8 mouse cellular contexts compared by ENCODE assay signal in the genomic region with DNA sequence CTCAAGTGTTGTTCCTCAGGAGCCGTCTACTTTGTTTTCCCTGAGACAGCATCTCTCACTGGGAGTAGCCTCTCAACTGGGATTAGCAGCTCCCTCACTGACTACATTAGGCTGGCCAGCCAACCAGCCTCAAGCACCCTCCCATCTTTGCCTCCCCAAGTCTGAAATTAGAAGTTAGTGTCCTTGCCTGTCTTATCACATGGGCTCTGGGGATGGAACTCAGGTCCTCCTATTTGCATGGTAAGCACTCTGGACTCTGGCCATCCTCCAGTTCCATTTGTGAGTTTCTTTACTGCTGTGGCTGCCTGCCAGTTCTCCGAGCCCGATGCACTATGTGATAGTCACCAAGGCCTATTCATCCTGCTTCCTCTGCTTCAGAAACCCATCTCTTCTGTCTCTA. TPM values are rescaled to one million over a fixed set of nuclear protein-coding genes. Genes with fewer than 3 reads are reported as not detected.
DNase-seq lines count a peak whose midpoint lies in the region; ATAC-seq and TF ChIP-seq lines count a peak whose summit lies in the region.

No protein-coding gene starts in this region.

- H3K9me3 ChIP-seq in heart, embryonic 11.5 days (replicated peaks; ENCODE audit: control insufficient read depth, low read length) = no peaks in the 10 kb centered on the region
- H3K9me3 ChIP-seq in hindbrain, embryonic 16.5 days (ENCODE audit: control insufficient read depth, low read length) = no peaks in the 10 kb centered on the region
- no peaks in the 10 kb centered on the region for H3K9me3 ChIP-seq in midbrain, postnatal 0 days (ENCODE audit: low read length)

- no peak overlapping the region for H3K4me2 ChIP-seq in heart, embryonic 11.5 days
- H3K4me2 ChIP-seq in hindbrain, embryonic 16.5 days (ENCODE audit: low read length) = no peak overlapping the region
- H3K4me2 ChIP-seq in midbrain, postnatal 0 days (ENCODE audit: low read depth, low read length, poor library complexity, severe bottlenecking) = no peak overlapping the region

- ATAC-seq in heart, embryonic 11.5 days (replicated peaks; ENCODE audit: insufficient number of reproducible peaks, low FRiP score, low TSS enrichment) = no peak; the same call in 1 of the 2 replicates
- peak; percentile 51 for ATAC-seq in hindbrain, embryonic 16.5 days
- no peak for ATAC-seq in midbrain, postnatal 0 days (ENCODE audit: low FRiP score)

- no peak overlapping the region for H3K27ac ChIP-seq in heart, adult 2 months
- no peak overlapping the region for H3K27ac ChIP-seq in heart, embryonic 11.5 days (ENCODE audit: low read depth, low read length)
- no peak overlapping the region for H3K27ac ChIP-seq in hindbrain, embryonic 16.5 days (ENCODE audit: low read depth, low read length)
- no peak overlapping the region for H3K27ac ChIP-seq in midbrain, postnatal 0 days (ENCODE audit: low read depth, low read length)
- no peak overlapping the region for H3K27ac ChIP-seq in thymus, adult 2 months (ENCODE audit: control insufficient read depth, insufficient read depth, low read length)

- no peaks in the 10 kb centered on the region for H3K79me2 ChIP-seq in heart, adult 2 months (replicated peaks; ENCODE audit: control insufficient read depth, insufficient read depth, low read length)

- DNase-seq in heart, adult 2 months = peak; percentile 44 to 71
- DNase-seq in spleen, postnatal 36 days (ENCODE audit: low spot score in 2 of 2) = peak; percentile 3 to 6
- no peak for DNase-seq in spleen, postnatal 4 days (ENCODE audit: low spot score in 2 of 2)
- DNase-seq in midbrain, postnatal 0 days (ENCODE audit: low spot score) = peak; percentile 79
- DNase-seq in thymus, adult 2 months = no peak
- no peak for DNase-seq in retina, embryonic 14.5 days (ENCODE audit: low spot score)

- peaks cover 11% of the 10 kb centered on the region for H3K4me1 ChIP-seq in heart, adult 2 months (ENCODE audit: control insufficient read depth, insufficient read depth, low read length)
- H3K4me1 ChIP-seq in heart, embryonic 11.5 days (ENCODE audit: control insufficient read depth, insufficient read depth, low read length) = peaks cover 17% of the 10 kb centered on the region
- H3K4me1 ChIP-seq in hindbrain, embryonic 16.5 days (ENCODE audit: control insufficient read depth, insufficient read depth, low read depth, low read length) = peaks cover 29% of the 10 kb centered on the region
- peaks cover 6% of the 10 kb centered on the region; the same call in 1 of the 2 replicates for H3K4me1 ChIP-seq in midbrain, postnatal 0 days (ENCODE audit: insufficient read depth, low read length)
- peaks cover 3% of the 10 kb centered on the region; the same call in 1 of the 2 replicates for H3K4me1 ChIP-seq in thymus, adult 2 months (replicated peaks; ENCODE audit: control insufficient read depth, insufficient read depth, low read length)

- TF ChIP-seq POLR2A in heart, adult 2 months (IDR thresholded peaks at IDR 0.05; ENCODE audit: insufficient read depth, low read depth, low read length) = no peak
- no peak for TF ChIP-seq POLR2A in thymus, adult 2 months (IDR thresholded peaks at IDR 0.05; ENCODE audit: control insufficient read depth, extremely low read depth, insufficient read depth, low read length, poor library complexity)

- no peak for TF ChIP-seq CTCF in heart, adult 2 months (IDR thresholded peaks at IDR 0.05)
- TF ChIP-seq CTCF in midbrain, postnatal 0 days (IDR thresholded peaks at IDR 0.05) = no peak
- no peak for TF ChIP-seq CTCF in thymus, adult 2 months (IDR thresholded peaks at IDR 0.05; ENCODE audit: borderline replicate concordance, control insufficient read depth, extremely low read depth, insufficient read depth, low read length, poor library complexity)

- intact Hi-C loops in heart, adult 2 months (cut with DNase I) = no loop called here

- TF ChIP-seq EP300 in heart, adult 2 months (IDR thresholded peaks at IDR 0.05; ENCODE audit: insufficient read depth, low read depth, low read length) = 0 out of 2 replicates have a peak, but pooled peaks have one; percentile 6

- no peak overlapping the region for H3K9ac ChIP-seq in heart, adult 2 months (ENCODE audit: low read depth, low read length)
- H3K9ac ChIP-seq in heart, embryonic 11.5 days (ENCODE audit: low read depth, low read length) = no peak overlapping the region
- no peak overlapping the region for H3K9ac ChIP-seq in hindbrain, embryonic 16.5 days (ENCODE audit: low read depth, low read length)
- no peak overlapping the region for H3K9ac ChIP-seq in midbrain, postnatal 0 days (replicated peaks; ENCODE audit: low read length, poor library complexity, severe bottlenecking)

- no peaks in the 10 kb centered on the region for H3K27me3 ChIP-seq in heart, adult 2 months (ENCODE audit: control insufficient read depth, insufficient read depth, low read length)
- peaks cover 3% of the 10 kb centered on the region; the same call in 1 of the 2 replicates for H3K27me3 ChIP-seq in heart, embryonic 11.5 days (ENCODE audit: control insufficient read depth, insufficient read depth, low read length)
- no peaks in the 10 kb centered on the region for H3K27me3 ChIP-seq in hindbrain, embryonic 16.5 days (replicated peaks; ENCODE audit: control insufficient read depth, insufficient read depth, low read length)
- H3K27me3 ChIP-seq in midbrain, postnatal 0 days (ENCODE audit: insufficient read depth, low read length) = no peaks in the 10 kb centered on the region
- H3K27me3 ChIP-seq in thymus, adult 2 months (ENCODE audit: control insufficient read depth, insufficient read depth, low read length) = no peaks in the 10 kb centered on the region

- no peak overlapping the region for H3K4me3 ChIP-seq in heart, adult 2 months
- H3K4me3 ChIP-seq in heart, embryonic 11.5 days (ENCODE audit: low read depth, low read length) = no peak overlapping the region
- no peak overlapping the region for H3K4me3 ChIP-seq in hindbrain, embryonic 16.5 days (ENCODE audit: low read length)
- H3K4me3 ChIP-seq in midbrain, postnatal 0 days (ENCODE audit: low read depth, low read length) = no peak overlapping the region
- H3K4me3 ChIP-seq in thymus, adult 2 months (ENCODE audit: control insufficient read depth, insufficient read depth, low read length) = no peak overlapping the region

- 15% methylated on average over 3 of the region's 3 CpGs for WGBS in heart, adult 2 months
- 35% methylated on average over 3 of the region's 3 CpGs for WGBS in heart, embryonic 11.5 days (ENCODE audit: insufficient replicate concordance)
- WGBS in hindbrain, embryonic 16.5 days = 40% methylated on average over 3 of the region's 3 CpGs
- WGBS in midbrain, postnatal 0 days = 61% methylated on average over 3 of the region's 3 CpGs
- WGBS in thymus, adult 2 months = 99% methylated on average over 3 of the region's 3 CpGs

- no peaks in the 10 kb centered on the region for H3K36me3 ChIP-seq in heart, adult 2 months (ENCODE audit: control insufficient read depth, insufficient read depth, low read length)
- no peaks in the 10 kb centered on the region for H3K36me3 ChIP-seq in heart, embryonic 11.5 days (ENCODE audit: control insufficient read depth, insufficient read depth, low read length)
- H3K36me3 ChIP-seq in hindbrain, embryonic 16.5 days (ENCODE audit: control insufficient read depth, insufficient read depth, low read length) = no peaks in the 10 kb centered on the region
- H3K36me3 ChIP-seq in midbrain, postnatal 0 days (ENCODE audit: insufficient read depth, low read length) = no peaks in the 10 kb centered on the region
- H3K36me3 ChIP-seq in thymus, adult 2 months (ENCODE audit: control insufficient read depth, insufficient read depth, low read length) = no peaks in the 10 kb centered on the region

RNA-seq across cellular contexts. Expression of a gene that starts 4.3 kb away (rescaled TPM):
- 1 to 10 TPM; 4.5 to 4.8 TPM for total RNA-seq in heart, adult 2 months (2021)
- 10.4 and 11.0 TPM in 2 replicates for polyA plus RNA-seq in heart, adult 2 months (2012; rRNA removed)
- polyA plus RNA-seq in heart, embryonic 11.5 days (2014; fragmentation: Nextera tagmentation; extraction: Ambion mirVana) = 2.8 and 3.9 TPM in 2 replicates
- polyA plus RNA-seq in hindbrain, embryonic 16.5 days (2015; fragmentation: Nextera tagmentation; extraction: Ambion mirVana) = 4.0 and 4.3 TPM in 2 replicates
- 8.4 and 12.1 TPM in 2 replicates for total RNA-seq in midbrain, postnatal 0 days (2014; rRNA removed)
- polyA plus RNA-seq in midbrain, postnatal 0 days (2015; fragmentation: Nextera tagmentation; extraction: Ambion mirVana) = 6.3 and 8.8 TPM in 2 replicates
- polyA plus RNA-seq in thymus, adult 2 months (2012; rRNA removed) = 35.0 and 39.1 TPM in 2 replicates

RNA-seq across cellular contexts. Expression of a gene that starts 4.8 kb away (rescaled TPM):
- 10 to 100 TPM; 15.4 to 15.8 TPM for total RNA-seq in heart, adult 2 months (2021)
- polyA plus RNA-seq in heart, adult 2 months (2012; rRNA removed) = 10.3 and 15.8 TPM in 2 replicates
- 10.2 and 13.6 TPM in 2 replicates for polyA plus RNA-seq in heart, embryonic 11.5 days (2014; fragmentation: Nextera tagmentation; extraction: Ambion mirVana)
- 28.0 and 29.9 TPM in 2 replicates for polyA plus RNA-seq in hindbrain, embryonic 16.5 days (2015; fragmentation: Nextera tagmentation; extraction: Ambion mirVana)
- total RNA-seq in midbrain, postnatal 0 days (2014; rRNA removed) = 29.7 and 32.8 TPM in 2 replicates
- polyA plus RNA-seq in midbrain, postnatal 0 days (2015; fragmentation: Nextera tagmentation; extraction: Ambion mirVana) = 21.4 and 22.6 TPM in 2 replicates
- 0.80 and 0.85 TPM in 2 replicates for polyA plus RNA-seq in thymus, adult 2 months (2012; rRNA removed)

Comparison
In these comparisons a context has a peak if more than half of its experiments do, and no peak if none do; other contexts are left out.
1. DNase-seq: peak in heart, adult 2 months (2 of 2), spleen, postnatal 36 days (2 of 2) and midbrain, postnatal 0 days (single experiment); none in spleen, postnatal 4 days (0 of 2), thymus, adult 2 months (single experiment) and retina, embryonic 14.5 days (single experiment).